Mouse (Mus musculus): ENCODE results near the gene Car14. TPM values are rescaled to one million over a fixed set of nuclear protein-coding genes. Genes with fewer than 3 reads are reported as not detected.
A peak's percentile ranks its signal among the peaks of the same experiment; 100 is the strongest.

The Car14 gene
- total and polyA plus RNA-seq, 3 experiments = 0.15 to 0.38 TPM; not detected in 1

DNA sequence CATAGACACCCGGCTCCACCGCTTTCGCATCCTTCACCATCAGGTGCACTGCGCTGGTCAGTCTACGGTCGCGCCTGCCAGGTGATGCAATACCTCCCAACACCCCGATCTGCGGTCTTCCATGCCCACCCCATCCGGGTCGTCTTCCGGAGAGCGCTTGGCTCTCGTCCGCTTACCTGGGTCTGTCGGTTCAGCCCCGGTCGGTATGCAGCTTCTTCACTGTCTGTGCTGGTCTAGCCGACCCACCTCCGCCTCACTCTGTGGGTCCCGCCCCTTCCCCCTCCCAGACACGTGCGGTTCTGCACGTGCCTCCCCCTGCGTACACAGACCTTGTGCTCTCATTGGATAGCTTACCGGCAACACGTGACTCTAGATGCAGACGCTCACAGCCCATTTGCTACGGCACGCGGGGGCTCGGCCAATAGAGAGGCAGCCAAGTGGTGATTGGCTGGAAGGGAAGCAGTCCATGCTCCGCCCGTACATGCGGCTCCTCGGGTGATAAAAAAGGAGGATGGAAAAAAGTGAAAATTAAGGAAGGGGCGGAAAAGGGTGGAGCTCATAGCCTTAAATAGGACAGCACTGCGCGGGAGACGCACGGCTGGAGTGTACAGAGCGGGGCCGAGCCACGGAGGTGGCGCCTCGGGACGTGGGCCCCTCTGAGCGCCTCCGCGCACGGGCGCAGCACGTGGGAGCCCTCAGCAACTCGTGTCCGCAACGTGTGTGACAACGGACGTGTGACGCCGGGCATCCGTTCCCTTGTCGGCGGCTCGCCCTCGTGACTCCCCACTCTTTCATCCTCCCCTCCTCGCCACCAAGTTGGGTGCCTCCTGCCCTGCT is 22.3 kb downstream of the Car14 start, which contains the start of gene Ciart:
Gene Ciart (minus strand): TSS at position 273 of the 837 bp plus-strand sequence.
- Histone ChIP-seq H3K9ac (ENCODE audit: control insufficient read depth, low read depth, low read length, poor library complexity, severe bottlenecking) (peak within 1 kb of the TSS; percentile 77), H3K9me3 (replicated peaks; ENCODE audit: insufficient read depth, low read length) (no peaks in the 10 kb centered on the region)
- peak; percentile 78 to 98 for TF ChIP-seq POLR2A (IDR thresholded peaks at IDR 0.05; ENCODE audit: control insufficient read depth in 1 of 2, insufficient read depth in 1 of 2, low read depth in 1 of 2, low read length in 2 of 2, poor library complexity in 1 of 2)
- TF ChIP-seq CHD1 (IDR thresholded peaks at IDR 0.05; ENCODE audit: low read depth, low read length) = no peak
- TF ChIP-seq BHLHE40 (IDR thresholded peaks at IDR 0.05; ENCODE audit: borderline replicate concordance, low read depth, low read length) = peak; percentile 100
- TF ChIP-seq SIN3A (IDR thresholded peaks at IDR 0.05; ENCODE audit: low read length) = peak; percentile 100
- TF ChIP-seq SMC3 (IDR thresholded peaks at IDR 0.05; ENCODE audit: low read depth, low read length) = no peak; the same call in 1 of the 2 replicates
- TF ChIP-seq TBP (IDR thresholded peaks at IDR 0.05; ENCODE audit: low read depth, low read length) = peak; percentile 97
- peak; percentile 40; the same call in 1 of the 2 replicates for TF ChIP-seq GATA1 (IDR thresholded peaks at IDR 0.05; ENCODE audit: low read depth, low read length)
- peak; percentile 100 for TF ChIP-seq MAX (IDR thresholded peaks at IDR 0.05; ENCODE audit: low read length)
- TF ChIP-seq MAFK (IDR thresholded peaks at IDR 0.05; ENCODE audit: borderline replicate concordance, low read depth, low read length) = no peak
- TF ChIP-seq HCFC1 (IDR thresholded peaks at IDR 0.05; ENCODE audit: low read depth, low read length) = peak; percentile 83
- peak; percentile 96 to 98 for TF ChIP-seq USF2 (IDR thresholded peaks at IDR 0.05; ENCODE audit: borderline replicate concordance in 1 of 2, insufficient read depth in 1 of 2, low read depth in 1 of 2, low read length in 2 of 2)
- 0 out of 2 replicates have a peak, but pooled peaks have one; percentile 13 for TF ChIP-seq MEF2A (IDR thresholded peaks at IDR 0.05; ENCODE audit: extremely low read depth, insufficient replicate concordance, low read depth, low read length, poor library complexity, severe bottlenecking)
- 0 out of 6 replicates have a peak, but pooled peaks of 1 of the 3 experiments have one; percentile 0 for TF ChIP-seq CTCF (IDR thresholded peaks at IDR 0.05 in 2 of 3, conservative IDR thresholded peaks at IDR 0.05 in 1 of 3; ENCODE audit: control insufficient read depth in 1 of 3, insufficient read depth in 1 of 3, low read depth in 2 of 3, low read length in 3 of 3, poor library complexity in 1 of 3, severe bottlenecking in 1 of 3)
- no peak; the same call in none of the 2 replicates for TF ChIP-seq TCF12 (IDR thresholded peaks at IDR 0.05; ENCODE audit: low read depth, low read length)
- TF ChIP-seq TAL1 (IDR thresholded peaks at IDR 0.05; ENCODE audit: low read length) = no peak
- TF ChIP-seq RCOR1 (IDR thresholded peaks at IDR 0.05; ENCODE audit: low read depth, low read length) = no peak
- no peak for TF ChIP-seq JUND (IDR thresholded peaks at IDR 0.05; ENCODE audit: low read depth, low read length)
- peak; percentile 87 for TF ChIP-seq CHD2 (IDR thresholded peaks at IDR 0.05; ENCODE audit: low read length)
- TF ChIP-seq ZKSCAN1 (IDR thresholded peaks at IDR 0.05; ENCODE audit: low read depth, low read length) = no peak
- peak; percentile 90 for TF ChIP-seq POLR2AphosphoS2 (IDR thresholded peaks at IDR 0.05; ENCODE audit: low read length)
- TF ChIP-seq ELF1 (IDR thresholded peaks at IDR 0.05; ENCODE audit: low read depth, low read length) = 0 out of 2 replicates have a peak, but pooled peaks have one; percentile 11
- TF ChIP-seq MAZ (IDR thresholded peaks at IDR 0.05; ENCODE audit: low read depth, low read length) = peak; percentile 96
- TF ChIP-seq MXI1 (IDR thresholded peaks at IDR 0.05; ENCODE audit: low read depth, low read length) = peak; percentile 100
- TF ChIP-seq NRF1 (IDR thresholded peaks at IDR 0.05; ENCODE audit: insufficient read depth, low read depth, low read length, poor library complexity, severe bottlenecking) = peak; percentile 50; the same call in 1 of the 2 replicates
- TF ChIP-seq NELFE (IDR thresholded peaks at IDR 0.05; ENCODE audit: low read depth, low read length) = peak; percentile 77
- no peak for TF ChIP-seq ZMIZ1 (IDR thresholded peaks at IDR 0.05; ENCODE audit: low read depth, low read length)
- TF ChIP-seq POLR2AphosphoS5 (IDR thresholded peaks at IDR 0.05; ENCODE audit: borderline replicate concordance, low read depth, low read length) = peak; percentile 96
- TF ChIP-seq UBTF (IDR thresholded peaks at IDR 0.05; ENCODE audit: borderline replicate concordance, insufficient read depth, low read depth, low read length) = peak; percentile 89; the same call in 1 of the 2 replicates
- TF ChIP-seq GABPA (IDR thresholded peaks at IDR 0.05; ENCODE audit: low read depth, low read length) = no peak
- TF ChIP-seq MYB (IDR thresholded peaks at IDR 0.05; ENCODE audit: low read depth, low read length) = no peak
- TF ChIP-seq E2F4 (IDR thresholded peaks at IDR 0.05; ENCODE audit: borderline replicate concordance, low read depth, low read length) = peak; percentile 27; the same call in 1 of the 2 replicates
- peak; percentile 99 for TF ChIP-seq MYC (IDR thresholded peaks at IDR 0.05; ENCODE audit: low read depth, low read length)
- no peak; the same call in 1 of the 2 replicates for TF ChIP-seq KAT2A (conservative IDR thresholded peaks at IDR 0.05; ENCODE audit: low read depth, low read length)
- TF ChIP-seq EP300 (IDR thresholded peaks at IDR 0.05; ENCODE audit: low read depth in 1 of 2, low read length in 2 of 2) = peak; percentile 1 to 27; a peak in 2 of 4 replicates

More for the DNA sequence above, 22.3 kb downstream of the Car14 start, which contains the start of gene Ciart:
- peaks cover 5 to 13% of the 10 kb centered on the region in 2 experiments; a peak in 3 of 4 replicates for H3K4me1 ChIP-seq (ENCODE audit: control insufficient read depth in 1 of 2, insufficient read depth in 2 of 2, low read length in 2 of 2)
- DNase-seq (ENCODE audit: low read depth, low spot score) = peak; percentile 100
- peaks cover 0 to 2% of the 10 kb centered on the region in 2 experiments; a peak in 2 of 4 replicates for H3K36me3 ChIP-seq (ENCODE audit: control insufficient read depth in 1 of 2, insufficient read depth in 2 of 2, low read length in 2 of 2)
- no peaks in the 10 kb centered on the region; the same call in none of the 2 replicates for H3K79me2 ChIP-seq (ENCODE audit: control insufficient read depth, insufficient read depth, low read length, poor library complexity)
- H3K4me3 ChIP-seq (ENCODE audit: control insufficient read depth in 1 of 2, insufficient read depth in 1 of 2, low read depth in 2 of 2, low read length in 2 of 2) = peak within 1 kb of the TSS; percentile 56 to 78
- H3K27me3 ChIP-seq (ENCODE audit: control insufficient read depth in 1 of 2, insufficient read depth in 2 of 2, low read length in 2 of 2) = no peaks in the 10 kb centered on the region
- peak within 1 kb of the TSS; percentile 53 for H3K27ac ChIP-seq (ENCODE audit: control insufficient read depth, low read depth, low read length)

All from MEL (cell line).